Mouse (Mus musculus): ENCODE data around the gene Ptpn1.

Gene Ptpn1

GRCm38 (mm10) chr2:167948047-167948446, 16.2 kb downstream of the Ptpn1 start:
- DNase-seq (ENCODE audit: low spot score) = no peak

- DNase-seq (ENCODE audit: low spot score) = no peak
Observed at GRCm38 (mm10) chr2:167948557-167948956, 16.7 kb downstream of the Ptpn1 start.

DNA sequence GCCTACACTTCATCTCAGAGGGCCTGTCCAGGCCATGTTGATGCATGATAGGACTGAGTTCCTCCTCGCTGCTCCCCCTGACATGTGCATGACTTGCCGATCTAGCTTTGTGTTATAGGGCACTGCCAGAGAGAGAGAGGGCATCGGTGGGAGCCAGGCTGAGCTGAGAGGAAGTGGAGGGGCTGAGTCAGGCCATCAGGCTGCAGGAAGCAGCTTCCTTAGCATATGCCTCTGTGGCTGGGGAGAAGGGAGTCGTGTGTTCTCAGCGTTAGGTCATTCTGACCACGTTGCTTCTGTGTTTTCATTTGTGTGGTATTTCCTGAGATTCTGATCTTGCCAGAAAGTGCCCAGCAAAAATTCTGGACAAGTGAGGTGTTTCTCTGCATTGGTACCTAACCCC, 17.4 kb downstream of the Ptpn1 start:
- no peak for DNase-seq (ENCODE audit: low spot score)

GRCm38 (mm10) chr2:167949808-167950207, 18.0 kb downstream of the Ptpn1 start:
- no peak for DNase-seq (ENCODE audit: low spot score)

DNA sequence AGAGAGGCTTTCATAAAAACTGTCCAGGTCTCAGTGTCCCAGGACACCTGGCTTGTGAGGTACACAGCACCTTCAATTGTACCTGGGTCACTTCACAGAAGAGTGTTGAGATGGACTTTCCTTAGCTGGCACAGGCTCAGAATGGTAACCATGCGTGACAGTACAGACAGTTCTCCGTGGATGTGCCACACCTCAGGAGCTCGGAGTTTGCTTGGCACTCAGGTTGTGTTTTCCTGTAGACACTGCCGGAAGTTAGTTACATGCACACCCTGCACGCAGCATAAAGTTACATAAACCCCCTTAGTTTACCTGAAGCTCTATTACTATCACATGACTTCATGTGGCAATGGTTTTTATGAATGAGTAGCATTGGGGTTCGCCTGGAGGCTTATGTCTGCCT, 18.8 kb downstream of the Ptpn1 start:
- no peak for DNase-seq (ENCODE audit: low spot score)

GRCm38 (mm10) chr2:167951301-167952211, 19.7 kb downstream of the Ptpn1 start:
- DNase-seq (ENCODE audit: low spot score) = no peak

GRCm38 (mm10) chr2:167953819-167954218, 22.0 kb downstream of the Ptpn1 start:
- DNase-seq (ENCODE audit: low spot score) = no peak

GRCm38 (mm10) chr2:167954928-167955327, 23.1 kb downstream of the Ptpn1 start:
- DNase-seq (ENCODE audit: low spot score) = no peak

GRCm38 (mm10) chr2:167957539-167957938, 25.7 kb downstream of the Ptpn1 start:
- DNase-seq (ENCODE audit: low spot score) = peak; percentile 32

GRCm38 (mm10) chr2:167958082-167958788, 26.4 kb downstream of the Ptpn1 start:
- no peak for DNase-seq (ENCODE audit: low spot score)

DNA sequence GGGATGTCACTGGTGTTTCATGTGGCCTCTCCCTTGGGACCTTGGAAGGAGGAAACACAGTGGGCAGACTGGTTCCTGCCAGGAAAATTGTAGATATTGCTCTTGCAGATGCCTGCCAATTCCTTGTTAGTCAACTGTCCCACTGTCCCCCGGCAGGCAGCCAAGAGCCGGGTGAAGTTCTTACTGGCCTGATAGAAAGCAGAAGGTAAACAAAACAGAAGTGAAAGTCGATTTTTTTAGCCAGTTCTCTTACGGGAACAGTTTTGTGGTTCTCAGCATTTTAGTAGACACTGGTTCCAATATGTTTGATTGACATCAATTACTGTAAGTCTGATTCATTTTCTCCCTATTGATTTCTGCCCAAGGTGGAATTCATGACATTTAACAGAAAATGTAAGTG, 27.0 kb downstream of the Ptpn1 start:
- DNase-seq (ENCODE audit: low spot score) = no peak

DNA sequence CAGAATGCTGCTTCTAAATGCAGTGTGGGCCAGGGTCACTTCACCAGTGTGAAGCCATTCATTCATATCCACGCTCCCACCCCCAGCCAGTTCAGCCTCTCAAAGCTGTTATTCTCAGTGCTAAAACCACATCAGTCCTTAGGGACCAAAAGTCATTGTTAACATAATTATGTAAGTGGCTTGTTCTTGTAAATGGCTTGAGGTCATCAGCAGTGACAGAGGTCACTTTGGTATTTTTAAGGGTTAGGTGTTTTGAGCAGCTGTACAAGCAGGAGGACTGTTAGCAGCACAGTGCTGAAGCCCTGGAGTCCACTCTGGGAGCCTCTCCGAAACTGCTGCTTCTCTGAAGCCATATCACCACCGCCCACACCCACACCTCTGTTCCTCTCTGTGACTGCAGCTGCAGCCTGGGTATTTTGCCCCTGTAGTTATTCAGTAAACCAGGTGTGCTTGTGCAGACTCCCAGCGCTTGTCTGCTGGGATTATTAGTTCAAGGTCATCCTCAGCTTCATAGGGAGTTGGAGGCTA, 27.6 kb downstream of the Ptpn1 start:
- DNase-seq (ENCODE audit: low spot score) = no peak

GRCm38 (mm10) chr2:167959996-167960395, 28.1 kb downstream of the Ptpn1 start:
- DNase-seq (ENCODE audit: low spot score) = no peak

DNA sequence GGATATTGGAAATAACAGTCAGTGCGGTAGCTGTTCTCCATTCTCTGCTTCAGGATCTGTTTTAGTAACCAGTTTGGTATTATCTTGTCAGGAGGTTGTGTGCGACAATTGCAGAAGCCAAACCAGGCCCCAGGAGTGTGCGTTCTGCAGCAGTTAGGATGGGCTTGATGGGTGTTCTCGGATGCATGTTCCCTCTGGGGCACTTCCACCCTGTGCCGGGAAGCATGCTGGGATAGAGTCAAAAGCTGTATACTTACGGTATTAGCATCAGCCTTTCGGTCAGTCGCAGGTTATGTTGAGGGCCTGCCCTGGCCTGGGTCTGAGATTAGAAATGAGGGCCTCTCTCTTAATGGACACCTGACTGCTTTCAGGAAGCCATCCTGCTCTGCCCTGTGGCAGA, 28.7 kb downstream of the Ptpn1 start:
- no peak for DNase-seq (ENCODE audit: low spot score)

DNA sequence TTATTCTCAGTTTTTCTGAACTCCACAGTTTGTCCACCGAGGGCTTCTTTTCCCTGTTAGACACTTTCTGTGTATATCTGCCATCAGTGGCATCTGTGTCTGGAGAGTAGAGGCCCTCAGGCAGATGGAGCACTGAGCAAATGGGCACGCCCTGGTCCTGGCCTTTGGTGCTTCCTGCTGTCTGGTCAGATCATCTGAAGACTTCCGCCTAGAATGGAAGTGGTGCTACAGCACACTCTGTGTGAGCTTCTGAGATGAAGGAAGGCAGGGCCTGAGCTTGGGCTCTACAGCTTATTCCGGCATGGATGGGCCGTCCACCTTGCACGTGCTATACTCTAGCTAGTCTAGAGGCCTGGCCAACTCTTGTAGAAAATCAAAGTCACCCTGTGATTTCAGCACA, 30.5 kb downstream of the Ptpn1 start:
- DNase-seq (ENCODE audit: low spot score) = no peak

- no peak for DNase-seq (ENCODE audit: low spot score)
Observed at GRCm38 (mm10) chr2:167963176-167963575, 31.3 kb downstream of the Ptpn1 start.

- DNase-seq (ENCODE audit: low spot score) = no peak
Observed at GRCm38 (mm10) chr2:167963778-167964300, 32.0 kb downstream of the Ptpn1 start.

GRCm38 (mm10) chr2:167964320-167964719, 32.5 kb downstream of the Ptpn1 start:
- no peak for DNase-seq (ENCODE audit: low spot score)

- DNase-seq (ENCODE audit: low spot score) = no peak
Observed at GRCm38 (mm10) chr2:167965911-167966310, 34.1 kb downstream of the Ptpn1 start.

DNA sequence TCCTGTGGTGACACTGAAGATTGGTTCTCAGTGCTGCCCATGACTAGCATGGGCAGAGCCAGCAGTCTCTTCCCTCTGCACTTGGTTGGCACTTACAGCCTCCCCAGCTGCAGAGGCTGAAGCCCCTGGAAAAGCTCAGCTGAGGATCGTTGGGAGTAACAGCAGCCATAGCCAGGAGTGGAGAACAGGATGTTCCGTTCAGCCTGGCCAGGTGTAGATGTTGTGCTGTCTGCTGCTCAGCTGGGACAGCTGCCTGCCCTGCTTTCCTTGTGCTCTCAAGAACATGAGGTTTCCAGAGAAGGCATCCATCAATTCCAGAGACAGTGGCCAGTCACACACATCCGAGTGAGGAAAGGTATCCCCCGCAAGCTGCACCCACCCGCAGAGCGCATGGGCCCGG, 36.6 kb downstream of the Ptpn1 start:
- DNase-seq (ENCODE audit: low spot score) = no peak

DNA sequence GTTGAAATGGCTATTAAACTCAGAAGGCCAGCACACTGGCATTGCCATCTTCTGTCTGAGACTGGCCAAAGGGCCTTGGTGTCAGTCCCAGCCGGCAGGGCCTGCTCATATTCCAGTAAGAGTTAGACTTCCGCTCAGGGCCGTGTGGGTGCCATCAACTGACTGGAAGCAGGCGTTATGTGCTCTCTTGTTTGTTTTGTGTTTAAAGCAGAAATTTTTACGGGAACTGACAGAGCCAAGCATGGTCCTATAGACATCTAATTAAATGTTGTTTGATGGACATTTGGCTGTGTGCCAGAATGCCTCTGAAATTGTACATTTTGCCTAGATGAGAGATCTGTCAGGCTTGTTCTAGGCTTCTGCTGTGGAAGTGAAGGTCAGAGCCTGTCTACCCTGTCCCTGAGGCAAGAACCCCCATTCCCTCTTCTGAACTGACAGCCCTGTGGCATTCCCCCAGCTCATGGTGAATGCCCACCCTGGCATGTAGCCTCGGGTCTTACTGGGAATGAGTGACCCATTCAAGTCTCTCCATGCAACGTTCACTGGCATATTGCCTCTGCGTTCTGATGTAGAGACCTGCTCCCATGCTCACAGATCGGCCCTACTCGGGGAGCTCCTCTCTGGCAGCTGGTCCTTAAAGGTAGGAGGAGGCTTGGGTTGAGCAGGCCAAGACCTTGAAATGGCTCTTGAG, 38.1 kb downstream of the Ptpn1 start:
- DNase-seq (ENCODE audit: low spot score) = no peak

- DNase-seq (ENCODE audit: low spot score) = no peak
Observed at GRCm38 (mm10) chr2:167972146-167972545, 40.3 kb downstream of the Ptpn1 start.

Data from T-cell, adult 2 months (primary cell).